Mouse (Mus musculus) embryonic facial prominence, embryonic 11.5 days (tissue): Measurements from ENCODE around the gene Tle6. TPM values are rescaled to one million over a fixed set of nuclear protein-coding genes. Genes with fewer than 3 reads are reported as not detected.
A peak's percentile ranks its signal among the peaks of the same experiment; 100 is the strongest.

Experiments
- ATAC-seq: fragments of 200-750 bp; cut with Nextera tagmentation; replicated peaks from 2 replicates; pipeline ENCODE4 v1.8.0; 2017; ENCODE audit warnings: low read depth; ENCODE audit not compliant: insufficient number of reproducible peaks, low FRiP score, low TSS enrichment
- DNase-seq: peaks from one replicate; pipeline ENCODE4 v3.0.0-alpha.2; 2015; ENCODE audit warnings: low spot score
- H3K27ac ChIP-seq: fragments of 300-500 bp; sonication (generic); replicated peaks from 2 replicates; pipeline ENCODE4 v1.5.1; 2014; ENCODE audit warnings: mild to moderate bottlenecking, low read depth, low read length, control low read depth
- H3K27me3 ChIP-seq: fragments of 300-500 bp; sonication (generic); 2 replicates; pipeline ENCODE4 v1.6.1; 2014; ENCODE audit warnings: mild to moderate bottlenecking, low read length, moderate library complexity, mixed read lengths; ENCODE audit not compliant: control insufficient read depth, insufficient read depth
- H3K36me3 ChIP-seq: fragments of 300-500 bp; sonication (generic); replicated peaks from 2 replicates; pipeline ENCODE4 v1.6.1; 2014; ENCODE audit warnings: low read depth, mild to moderate bottlenecking, low read length, moderate library complexity, mixed read lengths; ENCODE audit not compliant: control insufficient read depth, insufficient read depth
- H3K4me1 ChIP-seq: fragments of 300-500 bp; sonication (generic); 2 replicates; pipeline ENCODE4 v1.6.1; 2014; ENCODE audit warnings: low read length, mixed read lengths; ENCODE audit not compliant: control insufficient read depth, insufficient read depth
- H3K4me2 ChIP-seq: fragments of 300-500 bp; sonication (generic); 2 replicates; pipeline ENCODE4 v1.6.1; 2014; ENCODE audit warnings: low read depth, mild to moderate bottlenecking, control low read depth, low read length, moderate library complexity
- H3K4me3 ChIP-seq: fragments of 300-500 bp; sonication (generic); 2 replicates; pipeline ENCODE4 v1.5.1; 2014; ENCODE audit warnings: low read depth, low read length, control low read depth
- H3K9ac ChIP-seq: fragments of 300-500 bp; sonication (generic); replicated peaks from 2 replicates; pipeline ENCODE4 v1.6.1; 2014; ENCODE audit warnings: mild to moderate bottlenecking, control low read depth, low read length
- H3K9me3 ChIP-seq: fragments of 300-500 bp; sonication (generic); replicated peaks from 2 replicates; pipeline ENCODE4 v1.6.1; 2016; ENCODE audit warnings: mild to moderate bottlenecking, low read length, inconsistent platforms, mixed read lengths; ENCODE audit not compliant: control insufficient read depth
- WGBS: fragments of 180-500 bp; shearing (Covaris S2); extraction: QIAGEN DNeasy Blood & Tissue Kit; methylation state at CpG from one replicate; pipeline ENCODE4 v1.1.7; 2014; 5-methylcytosine and 5-hydroxymethylcytosine counted together
- polyA plus RNA-seq: library from polyadenylated mRNA; unstranded; fragments of >200 nt; fragmentation: Nextera tagmentation; extraction: Ambion mirVana; gene quantifications from 2 replicates; pipeline ENCODE4 v1.2.1, GENCODE M21; 2014

Gene Tle6
- polyA plus RNA-seq, 1 experiment from 2014 or later = 7.1 TPM

DNA sequence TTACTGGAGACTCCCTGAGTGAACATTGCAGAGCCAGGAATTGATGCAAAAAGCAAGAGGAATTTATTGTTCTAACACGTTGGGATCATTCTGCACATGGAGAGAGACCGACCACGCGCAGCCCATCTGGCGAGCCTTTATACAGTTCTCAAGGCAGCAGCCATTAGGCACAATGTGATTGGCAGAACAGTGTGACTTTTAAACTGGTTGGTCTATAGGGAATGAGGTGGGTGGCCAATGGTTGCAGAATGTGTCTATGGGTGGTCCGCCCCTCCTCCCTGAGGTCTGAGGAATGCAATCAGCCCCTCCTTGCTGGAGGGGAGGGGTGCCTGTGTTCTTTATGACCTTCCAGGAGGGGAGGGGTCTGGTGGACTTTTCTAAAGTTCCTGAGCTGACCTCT, 14.6 kb upstream of the Tle6 start:
- H3K9me3 ChIP-seq = no peaks in the 10 kb centered on the region
- DNase-seq = peak; percentile 34
- H3K4me3 ChIP-seq = no peak overlapping the region
- no peaks in the 10 kb centered on the region for H3K4me1 ChIP-seq
- H3K27me3 ChIP-seq = no peaks in the 10 kb centered on the region
- WGBS = 62% methylated on average over 6 of the region's 6 CpGs
- H3K4me2 ChIP-seq = no peak overlapping the region
- no peak overlapping the region for H3K9ac ChIP-seq
- no peaks in the 10 kb centered on the region; the same call in 1 of the 2 replicates for H3K36me3 ChIP-seq
- 0 out of 2 replicates have a peak, but pooled peaks have one; percentile 54 for ATAC-seq
- H3K27ac ChIP-seq = no peak overlapping the region

DNA sequence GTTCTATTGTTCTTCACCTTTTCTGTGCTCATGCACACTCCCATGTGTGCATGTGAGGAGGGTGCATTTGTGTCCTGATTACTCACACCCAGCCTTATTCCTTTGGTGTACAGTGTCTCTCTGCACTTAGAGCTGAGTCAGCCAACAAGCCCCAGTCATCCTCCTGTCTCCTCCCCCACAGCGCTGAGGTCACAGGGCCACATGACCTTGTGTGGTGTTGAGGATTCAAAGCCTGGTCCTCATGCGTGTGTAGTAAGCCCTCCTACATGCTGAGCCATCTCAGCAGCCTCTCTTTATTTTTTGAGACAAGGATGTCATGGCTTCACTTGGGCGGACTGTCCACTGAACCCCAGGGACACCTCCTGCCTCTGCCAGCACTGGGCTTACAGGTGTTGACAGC, 11.9 kb upstream of the Tle6 start:
- H3K4me2 ChIP-seq = no peak overlapping the region
- H3K9ac ChIP-seq = no peak overlapping the region
- no peaks in the 10 kb centered on the region for H3K36me3 ChIP-seq
- no peak overlapping the region for H3K27ac ChIP-seq
- H3K9me3 ChIP-seq = no peaks in the 10 kb centered on the region
- no peaks in the 10 kb centered on the region for H3K4me1 ChIP-seq
- 75% methylated on average over 3 of the region's 3 CpGs for WGBS
- DNase-seq = no peak
- no peak overlapping the region for H3K4me3 ChIP-seq
- no peak for ATAC-seq
- no peaks in the 10 kb centered on the region for H3K27me3 ChIP-seq

DNA sequence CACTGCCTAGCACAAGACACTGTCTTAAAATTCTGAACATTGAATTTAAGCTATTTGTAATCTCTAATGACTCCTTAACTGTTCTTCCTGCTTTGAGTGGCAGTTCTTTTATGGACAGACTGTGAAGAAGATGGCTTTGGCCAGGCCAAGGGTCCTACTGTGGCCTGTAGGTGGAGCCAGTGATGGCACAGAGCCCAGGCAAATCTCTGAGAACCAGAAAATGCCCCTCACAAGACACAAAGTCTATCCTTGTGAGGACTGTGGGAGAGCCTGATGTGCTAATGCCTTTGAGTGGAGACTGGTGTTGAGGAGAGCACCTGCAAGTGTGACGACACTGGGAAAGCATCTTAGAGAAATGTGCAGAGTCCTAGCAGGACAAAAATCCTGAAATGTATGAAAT, 7.4 kb upstream of the Tle6 start:
- DNase-seq = no peak

DNA sequence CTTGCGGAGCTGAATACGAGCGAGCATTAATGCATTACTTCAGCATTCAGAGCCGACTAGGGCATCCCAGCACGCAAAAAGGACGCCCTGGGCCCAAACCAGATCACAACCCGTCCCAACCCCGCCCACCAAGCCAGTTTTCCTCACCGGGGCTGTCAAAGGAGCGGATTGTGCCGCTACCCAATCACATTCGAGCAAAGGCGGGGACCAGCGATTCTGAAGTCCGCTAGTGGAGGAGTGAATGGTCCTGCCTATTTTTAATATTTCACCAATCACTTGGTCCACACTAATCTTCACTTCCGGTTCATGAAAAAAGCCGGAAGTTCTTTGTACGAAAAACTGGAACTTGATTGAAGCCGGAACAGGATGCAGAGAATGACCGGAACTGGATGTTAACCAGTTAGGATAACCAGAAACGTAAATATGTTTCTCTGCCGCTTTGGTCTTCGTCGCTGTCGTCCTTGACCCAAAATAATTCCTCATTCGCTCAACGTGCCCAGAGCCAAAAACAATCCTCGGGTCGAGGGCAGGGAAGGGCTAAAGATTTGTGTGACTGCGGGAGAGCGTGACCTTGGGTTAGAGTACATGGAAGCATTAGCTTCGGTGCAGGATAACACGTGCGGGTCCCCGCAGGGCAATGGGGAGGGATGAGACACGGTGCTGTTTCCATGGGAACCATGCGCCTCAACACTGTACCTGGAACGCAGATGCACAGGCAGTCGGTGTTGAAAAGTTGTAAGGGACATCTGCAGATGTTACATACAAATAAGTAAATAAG, 5.3 kb upstream of the Tle6 start, which contains the start of gene BC025920:
Gene BC025920 (plus strand): TSS at position 297 of the 778 bp plus-strand sequence.
- WGBS = under 1% methylated on average over 39 of the region's 39 CpGs
- Histone ChIP-seq H3K9ac (peak within 1 kb of the TSS; percentile 67), H3K27ac (peak within 1 kb of the TSS; percentile 70), H3K9me3 (no peaks in the 10 kb centered on the region), H3K36me3 (no peaks in the 10 kb centered on the region), H3K4me3 (peak within 1 kb of the TSS; percentile 50), H3K4me1 (peaks cover 4% of the 10 kb centered on the region), H3K27me3 (no peaks in the 10 kb centered on the region), H3K4me2 (peak within 1 kb of the TSS; percentile 80)
- peak; percentile 75 for ATAC-seq
- peak; percentile 98 for DNase-seq

More for the DNA sequence above, 7.4 kb upstream of the Tle6 start:
- Histone ChIP-seq H3K27me3 (no peaks in the 10 kb centered on the region), H3K4me3 (no peak overlapping the region), H3K27ac (no peak overlapping the region), H3K9me3 (no peaks in the 10 kb centered on the region), H3K36me3 (no peaks in the 10 kb centered on the region), H3K9ac (no peak overlapping the region), H3K4me2 (no peak overlapping the region), H3K4me1 (no peaks in the 10 kb centered on the region)
- WGBS = 93% methylated on average over 1 of the region's 1 CpGs
- no peak for ATAC-seq

DNA sequence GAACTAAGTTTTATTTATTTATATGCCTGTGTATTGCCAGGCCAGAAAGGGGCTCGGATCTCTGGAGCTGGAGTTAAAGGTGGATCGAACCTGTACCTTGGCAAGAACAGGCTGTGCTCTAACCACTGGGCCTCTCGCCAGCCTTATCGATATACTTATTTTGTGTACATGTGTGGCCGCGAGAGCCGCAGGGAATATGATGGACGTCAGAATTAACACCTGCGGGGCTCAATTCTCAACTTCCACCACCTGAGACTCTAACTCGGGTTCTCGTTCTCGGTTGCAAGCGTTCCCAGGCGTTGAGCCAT, 4.7 kb upstream of the Tle6 start:
- ATAC-seq (no peak), DNase-seq (no peak)
- WGBS = 4% methylated on average over 14 of the region's 14 CpGs

DNA sequence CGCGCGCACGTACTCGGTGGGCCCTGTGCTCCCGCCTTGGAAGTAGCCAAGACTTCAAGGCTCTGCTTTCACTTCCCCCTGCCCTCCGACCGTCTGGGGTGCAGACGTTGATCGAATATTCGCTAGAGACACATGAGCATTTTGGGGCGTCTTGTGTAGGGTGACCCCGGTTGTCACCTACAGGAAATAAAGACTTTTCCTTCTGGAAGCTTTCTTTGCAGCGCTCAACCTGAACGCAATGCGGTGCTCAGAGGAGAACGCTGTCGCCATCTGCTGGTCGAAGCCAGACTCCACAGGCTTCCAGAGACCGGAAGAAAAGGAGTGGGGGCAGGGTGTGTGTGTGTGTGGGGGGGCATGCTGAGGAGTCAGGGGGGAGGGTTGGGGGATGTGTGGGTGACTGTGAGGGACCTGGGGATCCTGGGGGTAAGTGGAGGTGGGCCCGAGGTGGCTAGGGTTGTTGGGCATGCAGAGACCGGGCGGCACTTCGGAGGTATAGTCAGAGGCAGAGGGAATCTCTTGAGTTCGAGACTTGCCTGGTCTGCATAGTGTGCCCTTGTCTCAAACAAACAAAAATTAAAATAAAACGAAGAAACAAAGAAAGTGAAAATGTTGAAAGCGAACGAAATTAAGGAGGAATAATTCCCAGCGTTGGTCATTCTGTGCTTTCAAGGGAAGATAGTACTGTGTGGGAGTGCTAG, 4.2 kb upstream of the Tle6 start:
- peak overlapping the region; percentile 63; the same call in 1 of the 2 replicates for H3K27ac ChIP-seq
- H3K9me3 ChIP-seq = no peaks in the 10 kb centered on the region
- H3K9ac ChIP-seq = peak overlapping the region; percentile 43
- peak overlapping the region; percentile 36 for H3K4me3 ChIP-seq
- 20% methylated on average over 29 of the region's 29 CpGs for WGBS
- H3K27me3 ChIP-seq = no peaks in the 10 kb centered on the region
- peak; percentile 95 for DNase-seq
- H3K4me2 ChIP-seq = peak overlapping the region; percentile 66; the same call in 1 of the 2 replicates
- H3K4me1 ChIP-seq = peaks cover 4% of the 10 kb centered on the region
- ATAC-seq = 0 out of 2 replicates have a peak, but pooled peaks have one; percentile 8
- H3K36me3 ChIP-seq = no peaks in the 10 kb centered on the region

More for the DNA sequence above, 4.7 kb upstream of the Tle6 start:
- Histone ChIP-seq H3K9ac (peak overlapping the region; percentile 43), H3K4me2 (peak overlapping the region; percentile 66), H3K27me3 (no peaks in the 10 kb centered on the region), H3K9me3 (no peaks in the 10 kb centered on the region), H3K36me3 (no peaks in the 10 kb centered on the region), H3K4me3 (peak overlapping the region; percentile 36), H3K27ac (peak overlapping the region; percentile 63), H3K4me1 (peaks cover 4% of the 10 kb centered on the region)

DNA sequence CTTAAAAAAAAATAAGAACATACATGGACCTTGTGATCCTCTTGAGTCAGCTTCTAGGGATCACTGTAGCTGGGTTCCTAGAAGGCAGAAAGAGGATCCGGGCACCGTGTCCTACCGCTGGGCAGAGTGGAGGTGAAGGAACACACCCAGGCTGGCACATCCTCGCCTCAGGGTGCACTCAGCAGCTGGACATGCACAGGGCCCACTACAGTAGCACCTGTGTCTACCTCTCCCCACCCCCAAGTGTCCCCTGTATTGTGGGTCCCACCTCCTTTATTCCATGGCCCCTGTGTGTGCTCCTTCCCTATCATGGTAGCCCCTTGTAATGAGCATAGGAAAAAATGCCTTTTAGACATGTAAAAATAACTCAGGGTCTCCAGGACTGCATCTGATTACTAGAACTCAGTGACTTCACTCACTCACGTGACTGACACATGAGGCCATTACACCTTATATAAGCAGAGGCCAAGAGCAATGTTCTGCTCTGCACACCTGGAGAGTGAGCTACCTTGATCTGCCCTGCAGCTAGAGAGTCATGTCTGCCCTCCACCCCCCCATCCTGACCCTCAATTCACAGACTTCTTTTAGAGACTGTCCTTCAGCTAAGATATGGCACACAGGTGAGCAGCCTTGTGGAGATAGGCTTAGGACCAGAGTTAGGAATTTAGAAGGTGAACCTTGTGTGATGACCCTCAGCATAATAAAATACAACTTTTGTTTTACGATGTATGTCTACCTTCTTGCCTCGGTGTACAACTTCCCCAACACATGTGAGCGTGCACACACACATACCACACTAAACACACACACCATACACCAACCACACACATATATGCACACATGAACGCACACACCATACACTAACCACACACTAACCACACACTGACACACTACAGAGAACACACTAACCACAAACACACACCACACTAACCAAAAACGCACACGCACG, 3.4 kb upstream of the Tle6 start:
- H3K9me3 ChIP-seq = no peaks in the 10 kb centered on the region
- no peaks in the 10 kb centered on the region for H3K36me3 ChIP-seq
- DNase-seq (no peak), ATAC-seq (0 out of 2 replicates have a peak, but pooled peaks have one; percentile 5)
- WGBS = 78% methylated on average over 12 of the region's 12 CpGs
- no peak overlapping the region for H3K27ac ChIP-seq
- H3K9ac ChIP-seq = no peak overlapping the region
- no peak overlapping the region for H3K4me2 ChIP-seq
- H3K4me1 ChIP-seq = peaks cover 4% of the 10 kb centered on the region
- no peaks in the 10 kb centered on the region for H3K27me3 ChIP-seq
- H3K4me3 ChIP-seq = no peak overlapping the region
